Mouse (Mus musculus) layer of hippocampus, adult 2 months (tissue): ENCODE measurements at regions not wholly inside any gene's neighbourhood (a gene's known extent, or its start where the extent isn't known, plus 50 kb on each side); places are given as distances from the start of the nearest gene placed in this dataset.

ENCODE experiments used
- DNase-seq, 2 experiments: peaks; one replicate each; pipeline ENCODE4 v3.0.0; 2022; ENCODE audit warnings: low spot score in 2 of 2
- H3K27ac ChIP-seq: fragments of 200-600 bp; 2 replicates; pipeline ENCODE4 v1.8.1; 2022
- H3K4me3 ChIP-seq: fragments of 200-600 bp; 2 replicates; pipeline ENCODE4 v1.8.1; 2022; ENCODE audit warnings: mild to moderate bottlenecking
- CTCF ChIP-seq: fragments of 200-600 bp; conservative IDR thresholded peaks from 2 replicates; pipeline ENCODE4 v1.8.1; 2022; ENCODE audit warnings: antibody characterized with exemption, mild to moderate bottlenecking, moderate library complexity

- TF ChIP-seq CTCF, result no peak
- Histone ChIP-seq H3K27ac (no peak overlapping the region), H3K4me3 (no peak overlapping the region)
- peak; percentile 14 to 41 for DNase-seq
These were observed 238.7 kb upstream of the Lrrn1 start for GRCm38 (mm10) chr6:107290850-107291249.

- Histone ChIP-seq H3K4me3 (no peak overlapping the region), H3K27ac (peak overlapping the region; percentile 55; the same call in 1 of the 2 replicates)
- DNase-seq, result peak in 1 of 2 experiments; percentile 10
- TF ChIP-seq CTCF, result no peak
These were observed 225.7 kb upstream of the Lrrn1 start for GRCm38 (mm10) chr6:107303676-107304369.

GRCm38 (mm10) chr6:107319565-107319964 is 210.0 kb upstream of the Lrrn1 start:
- peak; percentile 31 for TF ChIP-seq CTCF
- Histone ChIP-seq H3K4me3 (no peak overlapping the region), H3K27ac (peak overlapping the region; percentile 74; the same call in 1 of the 2 replicates)
- peak in 1 of 2 experiments; percentile 2 for DNase-seq

- TF ChIP-seq CTCF, result no peak
- Histone ChIP-seq H3K4me3 (no peak overlapping the region), H3K27ac (no peak overlapping the region)
- DNase-seq, result no peak
These were observed 179.1 kb upstream of the Lrrn1 start for GRCm38 (mm10) chr6:107350503-107350902.

GRCm38 (mm10) chr6:107375274-107375673 is 154.3 kb upstream of the Lrrn1 start:
- DNase-seq, result no peak
- TF ChIP-seq CTCF, result no peak
- no peak overlapping the region for H3K4me3 ChIP-seq
- H3K27ac ChIP-seq, result no peak overlapping the region

- Histone ChIP-seq H3K4me3 (no peak overlapping the region), H3K27ac (no peak overlapping the region)
- DNase-seq, result no peak
- no peak for TF ChIP-seq CTCF
These were observed 151.1 kb upstream of the Lrrn1 start for GRCm38 (mm10) chr6:107378489-107378888.

GRCm38 (mm10) chr6:107380621-107381020 is 148.9 kb upstream of the Lrrn1 start:
- TF ChIP-seq CTCF, result no peak
- DNase-seq, result no peak
- H3K4me3 ChIP-seq, result no peak overlapping the region
- no peak overlapping the region for H3K27ac ChIP-seq

- Histone ChIP-seq H3K27ac (no peak overlapping the region), H3K4me3 (no peak overlapping the region)
- no peak for DNase-seq
- TF ChIP-seq CTCF, result no peak
These were observed 143.4 kb upstream of the Lrrn1 start for GRCm38 (mm10) chr6:107386094-107386678.

GRCm38 (mm10) chr6:107389892-107390291 is 139.7 kb upstream of the Lrrn1 start:
- H3K4me3 ChIP-seq, result no peak overlapping the region
- no peak overlapping the region for H3K27ac ChIP-seq
- no peak for TF ChIP-seq CTCF
- DNase-seq, result no peak

- Histone ChIP-seq H3K4me3 (no peak overlapping the region), H3K27ac (no peak overlapping the region)
- DNase-seq, result no peak
- no peak for TF ChIP-seq CTCF
These were observed 135.0 kb upstream of the Lrrn1 start for GRCm38 (mm10) chr6:107394611-107395010.

GRCm38 (mm10) chr6:107415766-107416165 is 113.8 kb upstream of the Lrrn1 start:
- Histone ChIP-seq H3K4me3 (no peak overlapping the region), H3K27ac (no peak overlapping the region)
- no peak for DNase-seq
- TF ChIP-seq CTCF, result no peak

- no peak for TF ChIP-seq CTCF
- H3K27ac ChIP-seq, result no peak overlapping the region
- H3K4me3 ChIP-seq, result no peak overlapping the region
- peak; percentile 15 to 24 for DNase-seq
These were observed 107.5 kb upstream of the Lrrn1 start for GRCm38 (mm10) chr6:107422091-107422490.

- Histone ChIP-seq H3K4me3 (no peak overlapping the region), H3K27ac (no peak overlapping the region)
- no peak for TF ChIP-seq CTCF
- DNase-seq, result no peak
These were observed 103.0 kb upstream of the Lrrn1 start for GRCm38 (mm10) chr6:107426529-107426928.

- TF ChIP-seq CTCF, result no peak
- H3K27ac ChIP-seq, result no peak overlapping the region
- H3K4me3 ChIP-seq, result no peak overlapping the region
- DNase-seq, result peak; percentile 18 to 22
These were observed 98.5 kb upstream of the Lrrn1 start for GRCm38 (mm10) chr6:107431033-107431432.
